ENCODE assay signal across 19 mouse cellular contexts in the genomic region with DNA sequence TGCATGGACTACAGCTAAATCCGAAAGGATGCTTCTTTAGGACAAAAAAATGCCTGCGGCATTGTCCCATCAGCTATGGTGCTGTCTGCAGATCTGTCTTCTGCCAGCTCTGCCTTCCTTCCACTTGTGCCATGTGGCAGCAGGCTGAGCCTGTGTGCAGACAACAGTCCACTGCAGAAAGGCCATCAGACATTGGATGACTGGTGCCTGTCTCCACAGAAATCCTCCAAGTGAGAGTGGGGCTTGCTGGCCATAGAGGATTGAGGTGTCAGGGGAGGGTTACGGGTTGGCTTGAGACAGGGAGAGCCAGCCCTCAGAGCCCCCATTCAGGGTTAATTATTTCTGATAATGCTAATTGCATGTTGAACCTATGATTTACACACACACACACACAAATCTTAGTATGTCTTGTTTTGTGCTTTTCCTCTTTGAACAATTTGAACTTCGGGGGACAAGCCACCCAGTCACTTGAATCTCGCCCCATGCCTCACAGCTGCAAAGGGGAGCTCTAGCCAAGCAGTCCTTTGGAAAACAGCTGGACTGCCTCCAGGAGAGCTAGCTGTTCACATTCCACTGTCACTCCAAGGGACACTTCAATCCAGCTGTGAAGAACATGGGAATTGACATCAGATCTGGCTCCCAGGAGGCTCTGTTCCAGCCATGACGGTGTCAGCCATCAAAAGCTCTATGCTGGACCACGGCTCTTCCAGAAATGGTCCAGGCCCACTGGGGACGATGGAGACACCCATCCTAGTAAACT.
A peak's percentile ranks its signal among the peaks of the same experiment; 100 is the strongest.
DNase-seq lines count a peak whose midpoint lies in the region; ATAC-seq and TF ChIP-seq lines count a peak whose summit lies in the region.
"Had no signal": no experiment of that assay in that cellular context is flagged by ENCODE, and none has a peak within 500 bp of the region (broad histone marks: within the 10 kb centered on the region; RNA-seq: fewer than 3 reads in every experiment).

No protein-coding gene starts in this region.

- TF ChIP-seq CTCF in kidney, adult 2 months (conservative IDR thresholded peaks at IDR 0.05; ENCODE audit: insufficient read depth, insufficient read length, low read depth, low read length), result no peak
- TF ChIP-seq CTCF in lung, embryonic 14.5 days (IDR thresholded peaks at IDR 0.05; ENCODE audit: low read depth), result no peak
- no peak for TF ChIP-seq CTCF in thymus, adult 2 months (IDR thresholded peaks at IDR 0.05; ENCODE audit: borderline replicate concordance, control insufficient read depth, extremely low read depth, insufficient read depth, low read length, poor library complexity)

- no peaks in the 10 kb centered on the region for H3K9me3 ChIP-seq in embryonic facial prominence, embryonic 14.5 days (ENCODE audit: control insufficient read depth, low read length)
- no peaks in the 10 kb centered on the region for H3K9me3 ChIP-seq in embryonic facial prominence, embryonic 10.5 days
- H3K9me3 ChIP-seq in lung, embryonic 14.5 days (ENCODE audit: low read depth, low read length), result no peaks in the 10 kb centered on the region
- H3K9me3 ChIP-seq: heart, embryonic 15.5 days; limb, embryonic 13.5 days; neural tube, embryonic 12.5 days; stomach, embryonic 15.5 days had no signal

- H3K4me1 ChIP-seq in embryonic facial prominence, embryonic 14.5 days (ENCODE audit: control insufficient read depth, insufficient read depth, low read length), result no peaks in the 10 kb centered on the region
- H3K4me1 ChIP-seq in embryonic facial prominence, embryonic 10.5 days, result no peaks in the 10 kb centered on the region
- no peaks in the 10 kb centered on the region for H3K4me1 ChIP-seq in kidney, adult 2 months (ENCODE audit: control insufficient read depth, insufficient read depth, low read length)
- 0 out of 2 replicates have a peak, but pooled peaks cover 8% of the 10 kb centered on the region for H3K4me1 ChIP-seq in lung, embryonic 14.5 days (ENCODE audit: insufficient read depth)
- no peaks in the 10 kb centered on the region for H3K4me1 ChIP-seq in thymus, adult 2 months (replicated peaks; ENCODE audit: control insufficient read depth, insufficient read depth, low read length)
- H3K4me1 ChIP-seq: heart, embryonic 15.5 days; limb, embryonic 13.5 days; neural tube, embryonic 12.5 days; stomach, embryonic 15.5 days had no signal

- DNase-seq in embryonic facial prominence, embryonic 14.5 days (ENCODE audit: low spot score), result peak; percentile 53
- DNase-seq in embryonic facial prominence, embryonic 10.5 days (ENCODE audit: low spot score), result no peak
- peak; percentile 60 to 67 for DNase-seq in kidney, postnatal 4 days
- no peak for DNase-seq in kidney, adult 2 months
- peak; percentile 91 for DNase-seq in lung, embryonic 14.5 days
- DNase-seq in thymus, adult 2 months, result no peak
- no peak for DNase-seq in adrenal gland, adult 8-10 months
- DNase-seq in adrenal gland, adult (ENCODE audit: inconsistent age in 2 of 2, low spot score in 1 of 2), result no peak
- DNase-seq: adrenal gland, adult 2 months; cerebellum, postnatal 14 days; midbrain, embryonic 14.5 days; thymus, postnatal 25 days had no signal

- H3K27me3 ChIP-seq in embryonic facial prominence, embryonic 14.5 days (replicated peaks; ENCODE audit: control insufficient read depth, insufficient read depth, low read length), result no peaks in the 10 kb centered on the region
- H3K27me3 ChIP-seq in embryonic facial prominence, embryonic 10.5 days (replicated peaks; ENCODE audit: low read depth, poor library complexity, severe bottlenecking), result peaks cover 3% of the 10 kb centered on the region; the same call in 1 of the 2 replicates
- no peaks in the 10 kb centered on the region for H3K27me3 ChIP-seq in kidney, adult 2 months (replicated peaks; ENCODE audit: control insufficient read depth, insufficient read depth, low read length)
- H3K27me3 ChIP-seq in lung, embryonic 14.5 days (ENCODE audit: insufficient read depth, low read length), result no peaks in the 10 kb centered on the region
- no peaks in the 10 kb centered on the region for H3K27me3 ChIP-seq in thymus, adult 2 months (ENCODE audit: control insufficient read depth, insufficient read depth, low read length)
- H3K27me3 ChIP-seq: neural tube, embryonic 12.5 days; stomach, embryonic 15.5 days had no signal

- no peak overlapping the region for H3K4me2 ChIP-seq in embryonic facial prominence, embryonic 14.5 days (ENCODE audit: low read depth, low read length)
- no peak overlapping the region for H3K4me2 ChIP-seq in lung, embryonic 14.5 days
- H3K4me2 ChIP-seq: heart, embryonic 15.5 days; limb, embryonic 13.5 days; neural tube, embryonic 12.5 days; stomach, embryonic 15.5 days had no signal

- no peaks in the 10 kb centered on the region for H3K36me3 ChIP-seq in embryonic facial prominence, embryonic 14.5 days (ENCODE audit: control insufficient read depth, insufficient read depth, low read length)
- no peaks in the 10 kb centered on the region for H3K36me3 ChIP-seq in embryonic facial prominence, embryonic 10.5 days (replicated peaks)
- H3K36me3 ChIP-seq in kidney, adult 2 months (ENCODE audit: control insufficient read depth, insufficient read depth, low read length), result no peaks in the 10 kb centered on the region
- no peaks in the 10 kb centered on the region for H3K36me3 ChIP-seq in lung, embryonic 14.5 days (ENCODE audit: insufficient read depth)
- H3K36me3 ChIP-seq in thymus, adult 2 months (ENCODE audit: control insufficient read depth, insufficient read depth, low read length), result no peaks in the 10 kb centered on the region
- H3K36me3 ChIP-seq: heart, embryonic 15.5 days; limb, embryonic 13.5 days; neural tube, embryonic 12.5 days; stomach, embryonic 15.5 days had no signal

- TF ChIP-seq POLR2A in kidney, adult 2 months (IDR thresholded peaks at IDR 0.05; ENCODE audit: low read depth, low read length), result no peak
- TF ChIP-seq POLR2A in thymus, adult 2 months (IDR thresholded peaks at IDR 0.05; ENCODE audit: control insufficient read depth, extremely low read depth, insufficient read depth, low read length, poor library complexity), result no peak

- WGBS in embryonic facial prominence, embryonic 14.5 days, result 76% methylated on average over 8 of the region's 8 CpGs
- 85% methylated on average over 8 of the region's 8 CpGs for WGBS in embryonic facial prominence, embryonic 10.5 days
- WGBS in kidney, adult 2 months, result 71% methylated on average over 8 of the region's 8 CpGs
- 45% methylated on average over 8 of the region's 8 CpGs for WGBS in lung, embryonic 14.5 days
- 87% methylated on average over 8 of the region's 8 CpGs for WGBS in thymus, adult 2 months

- no peak overlapping the region for H3K4me3 ChIP-seq in embryonic facial prominence, embryonic 14.5 days (ENCODE audit: low read depth, low read length)
- H3K4me3 ChIP-seq in embryonic facial prominence, embryonic 10.5 days, result no peak overlapping the region
- H3K4me3 ChIP-seq in kidney, adult 2 months (ENCODE audit: insufficient read depth, low read depth, low read length), result no peak overlapping the region
- no peak overlapping the region for H3K4me3 ChIP-seq in lung, embryonic 14.5 days (ENCODE audit: low read depth, low read length)
- no peak overlapping the region for H3K4me3 ChIP-seq in thymus, adult 2 months (ENCODE audit: control insufficient read depth, insufficient read depth, low read length)
- H3K4me3 ChIP-seq: heart, embryonic 15.5 days; limb, embryonic 13.5 days; neural tube, embryonic 12.5 days; stomach, embryonic 15.5 days had no signal

- H3K27ac ChIP-seq in embryonic facial prominence, embryonic 14.5 days (replicated peaks; ENCODE audit: low read depth, low read length), result no peak overlapping the region
- H3K27ac ChIP-seq in embryonic facial prominence, embryonic 10.5 days (replicated peaks), result no peak overlapping the region
- H3K27ac ChIP-seq in kidney, adult 2 months (ENCODE audit: insufficient read depth, low read depth, low read length), result no peak overlapping the region
- H3K27ac ChIP-seq in lung, embryonic 14.5 days (ENCODE audit: low read depth), result peak overlapping the region; percentile 65
- no peak overlapping the region for H3K27ac ChIP-seq in thymus, adult 2 months (ENCODE audit: control insufficient read depth, insufficient read depth, low read length)
- H3K27ac ChIP-seq: heart, embryonic 15.5 days; limb, embryonic 13.5 days; macrophage; neural tube, embryonic 12.5 days; stomach, embryonic 15.5 days had no signal

- no peak for ATAC-seq in embryonic facial prominence, embryonic 14.5 days (ENCODE audit: low read depth)
- peak; percentile 88 for ATAC-seq in lung, embryonic 14.5 days (ENCODE audit: insufficient read depth)
- ATAC-seq: hindbrain, embryonic 16.5 days; Patski had no signal

- no peak overlapping the region for H3K9ac ChIP-seq in embryonic facial prominence, embryonic 14.5 days (ENCODE audit: low read depth, low read length)
- no peak overlapping the region for H3K9ac ChIP-seq in lung, embryonic 14.5 days
- H3K9ac ChIP-seq: heart, embryonic 15.5 days; limb, embryonic 13.5 days; neural tube, embryonic 12.5 days; stomach, embryonic 15.5 days had no signal

Comparison
In these comparisons a context has a peak if more than half of its experiments do, and no peak if none do; other contexts are left out.
1. DNase-seq: peak in embryonic facial prominence, embryonic 14.5 days (single experiment), kidney, postnatal 4 days (2 of 2) and lung, embryonic 14.5 days (single experiment); none in embryonic facial prominence, embryonic 10.5 days (single experiment), kidney, adult 2 months (single experiment), thymus, adult 2 months (single experiment), adrenal gland, adult 8-10 months (single experiment) and adrenal gland, adult (0 of 2).